Mouse (Mus musculus) megakaryocyte, embryonic 14.5 days (primary cell): ENCODE measurements around the gene Nqo1.

Experiments
- FLI1 ChIP-seq: IDR thresholded peaks from 2 replicates; pipeline ENCODE4 v1.6.1; 2012; ENCODE audit warnings: low read length, inconsistent platforms, mixed read lengths
- GATA1 ChIP-seq: IDR thresholded peaks from 3 replicates; pipeline ENCODE4 v1.6.1; 2012; ENCODE audit warnings: mixed read lengths, low read length, inconsistent platforms, borderline replicate concordance

- no peak for TF ChIP-seq GATA1
- no peak for TF ChIP-seq FLI1
Observed at GRCm38 (mm10) chr8:107397665-107398064, 5.3 kb downstream of the Nqo1 start.
